Mouse (Mus musculus): ENCODE measurements at regions not wholly inside any gene's neighbourhood (a gene's known extent, or its start where the extent isn't known, plus 50 kb on each side); places are given as distances from the start of the nearest gene placed in this dataset.

DNA sequence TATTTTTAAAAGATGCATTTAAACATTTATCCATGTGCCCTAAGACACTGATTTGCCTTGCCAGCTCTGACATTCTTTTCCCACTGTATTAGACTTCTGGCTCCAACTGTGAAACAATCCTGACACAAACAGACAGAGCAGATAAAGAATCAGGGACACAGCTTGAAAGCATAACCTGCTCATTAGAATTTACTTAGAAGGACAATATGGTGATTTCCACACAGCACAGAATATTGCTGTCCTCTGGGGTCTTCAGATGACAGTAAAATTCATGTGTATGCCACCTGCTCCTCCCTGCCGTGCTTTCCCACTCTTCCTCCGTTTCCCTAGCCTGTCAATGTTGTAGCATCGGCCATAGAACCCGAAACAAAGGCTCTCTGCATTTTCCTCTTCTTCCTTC, 151.3 kb upstream of the Cttnbp2 start:
- Histone ChIP-seq H3K27me3 (ENCODE audit: control insufficient read depth, insufficient read depth, low read depth, low read length) (peaks cover 2% of the 10 kb centered on the region; the same call in 1 of the 2 replicates), H3K4me2 (ENCODE audit: low read depth, low read length) (no peak overlapping the region), H3K36me3 (ENCODE audit: control insufficient read depth, insufficient read depth, low read length) (no peaks in the 10 kb centered on the region), H3K4me1 (replicated peaks; ENCODE audit: control insufficient read depth, insufficient read depth, low read length) (peaks cover 2% of the 10 kb centered on the region; the same call in 1 of the 2 replicates), H3K4me3 (ENCODE audit: low read length) (no peak overlapping the region), H3K9ac (ENCODE audit: low read length) (no peak overlapping the region), H3K27ac (ENCODE audit: low read length) (no peak overlapping the region), H3K9me3 (ENCODE audit: control insufficient read depth, low read length) (no peaks in the 10 kb centered on the region)
- 45% methylated on average over 4 of the region's 4 CpGs for WGBS
- no peak for ATAC-seq (ENCODE audit: low read depth)

DNA sequence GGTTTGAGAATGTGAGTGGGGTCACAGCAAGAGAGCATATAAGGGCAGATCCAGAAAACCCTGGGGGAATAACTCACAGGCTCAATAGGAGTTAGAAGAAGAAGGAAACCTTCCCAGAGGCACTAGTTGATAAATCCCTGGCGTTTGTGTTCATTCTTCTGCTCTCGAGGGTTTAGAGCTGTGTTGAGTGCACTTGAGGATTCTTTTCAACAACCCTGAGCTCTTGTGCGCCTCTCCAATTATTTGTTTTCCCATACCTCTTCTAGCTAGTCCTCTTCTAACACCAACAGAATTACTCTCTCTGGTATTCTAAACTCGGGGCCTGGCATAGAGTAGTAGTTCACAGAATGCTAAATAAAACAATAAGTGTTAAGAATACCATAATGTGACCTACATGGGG, 151.9 kb upstream of the Cttnbp2 start:
- WGBS, result 31% methylated on average over 4 of the region's 4 CpGs
- Histone ChIP-seq H3K27ac (ENCODE audit: low read length) (no peak overlapping the region), H3K27me3 (ENCODE audit: control insufficient read depth, insufficient read depth, low read depth, low read length) (peaks cover 2% of the 10 kb centered on the region; the same call in 1 of the 2 replicates), H3K4me2 (ENCODE audit: low read depth, low read length) (no peak overlapping the region), H3K9ac (ENCODE audit: low read length) (no peak overlapping the region), H3K36me3 (ENCODE audit: control insufficient read depth, insufficient read depth, low read length) (no peaks in the 10 kb centered on the region), H3K4me3 (ENCODE audit: low read length) (no peak overlapping the region), H3K4me1 (replicated peaks; ENCODE audit: control insufficient read depth, insufficient read depth, low read length) (peaks cover 2% of the 10 kb centered on the region; the same call in 1 of the 2 replicates), H3K9me3 (ENCODE audit: control insufficient read depth, low read length) (no peaks in the 10 kb centered on the region)
- ATAC-seq (ENCODE audit: low read depth), result peak; percentile 93

DNA sequence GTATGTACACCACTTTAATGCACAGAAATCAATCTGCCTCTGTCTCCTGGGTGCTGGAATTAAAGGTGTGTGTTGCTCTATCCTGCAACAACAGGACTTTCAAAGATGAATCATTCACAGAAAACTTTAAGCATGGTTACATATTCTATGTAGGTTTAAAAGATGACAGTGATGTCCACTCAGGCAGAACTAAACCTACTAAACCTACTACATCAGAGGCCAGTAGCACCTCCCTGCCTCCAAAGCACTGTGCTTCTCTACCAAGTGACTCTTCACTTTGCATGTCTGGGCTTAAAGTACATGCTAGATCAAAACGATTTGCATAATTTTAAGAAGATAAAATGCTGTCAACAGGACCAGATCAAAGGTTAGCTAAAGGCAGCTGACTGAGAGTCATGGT, 156.0 kb upstream of the Cttnbp2 start:
- WGBS, result 79% methylated on average over 1 of the region's 1 CpGs

DNA sequence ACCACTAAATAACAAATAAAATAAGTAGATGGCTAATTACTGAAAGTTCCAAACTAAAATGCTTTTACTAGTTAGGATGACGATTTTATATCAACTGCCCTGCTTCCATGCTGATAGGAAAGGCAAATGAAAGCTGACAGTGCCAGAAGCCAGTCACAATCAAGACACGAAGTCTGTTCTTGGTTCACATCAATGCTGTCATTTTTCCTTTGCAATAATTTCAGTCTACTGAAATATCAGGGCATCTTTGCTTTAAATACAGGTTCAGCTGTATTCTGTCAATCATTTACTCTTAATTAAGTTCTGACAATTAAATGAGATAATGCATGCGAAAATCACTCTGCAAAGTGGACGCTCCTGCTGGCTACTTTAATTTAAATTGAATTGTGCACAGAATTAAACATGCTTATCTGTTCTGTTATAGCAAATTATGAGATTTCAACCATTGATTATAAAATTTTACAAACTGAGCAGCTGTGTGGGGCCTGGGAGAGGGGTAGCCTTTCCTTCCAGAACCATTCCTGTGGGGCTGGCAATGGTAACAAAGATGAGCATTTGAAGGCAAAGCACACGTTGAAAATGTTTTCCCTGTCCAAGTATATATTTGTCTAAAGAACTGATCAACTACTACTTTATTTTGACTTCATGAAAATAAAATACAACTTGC, 160.1 kb upstream of the Cttnbp2 start:
- WGBS, result 70% methylated on average over 5 of the region's 5 CpGs
- Histone ChIP-seq H3K36me3 (ENCODE audit: control insufficient read depth, insufficient read depth, low read length) (no peaks in the 10 kb centered on the region), H3K9ac (ENCODE audit: low read length) (no peak overlapping the region), H3K9me3 (ENCODE audit: control insufficient read depth, low read length) (no peaks in the 10 kb centered on the region), H3K27ac (ENCODE audit: low read length) (no peak overlapping the region), H3K27me3 (ENCODE audit: control insufficient read depth, insufficient read depth, low read depth, low read length) (no peaks in the 10 kb centered on the region), H3K4me1 (replicated peaks; ENCODE audit: control insufficient read depth, insufficient read depth, low read length) (no peaks in the 10 kb centered on the region), H3K4me3 (ENCODE audit: low read length) (no peak overlapping the region), H3K4me2 (ENCODE audit: low read depth, low read length) (no peak overlapping the region)
- no peak for ATAC-seq (ENCODE audit: low read depth)

More for the DNA sequence above, 156.0 kb upstream of the Cttnbp2 start:
- Histone ChIP-seq H3K9ac (ENCODE audit: low read length) (no peak overlapping the region), H3K4me1 (replicated peaks; ENCODE audit: control insufficient read depth, insufficient read depth, low read length) (peaks cover 2% of the 10 kb centered on the region; the same call in 1 of the 2 replicates), H3K4me2 (ENCODE audit: low read depth, low read length) (no peak overlapping the region), H3K27ac (ENCODE audit: low read length) (no peak overlapping the region), H3K9me3 (ENCODE audit: control insufficient read depth, low read length) (no peaks in the 10 kb centered on the region), H3K27me3 (ENCODE audit: control insufficient read depth, insufficient read depth, low read depth, low read length) (no peaks in the 10 kb centered on the region), H3K36me3 (ENCODE audit: control insufficient read depth, insufficient read depth, low read length) (no peaks in the 10 kb centered on the region), H3K4me3 (ENCODE audit: low read length) (no peak overlapping the region)
- no peak for ATAC-seq (ENCODE audit: low read depth)

DNA sequence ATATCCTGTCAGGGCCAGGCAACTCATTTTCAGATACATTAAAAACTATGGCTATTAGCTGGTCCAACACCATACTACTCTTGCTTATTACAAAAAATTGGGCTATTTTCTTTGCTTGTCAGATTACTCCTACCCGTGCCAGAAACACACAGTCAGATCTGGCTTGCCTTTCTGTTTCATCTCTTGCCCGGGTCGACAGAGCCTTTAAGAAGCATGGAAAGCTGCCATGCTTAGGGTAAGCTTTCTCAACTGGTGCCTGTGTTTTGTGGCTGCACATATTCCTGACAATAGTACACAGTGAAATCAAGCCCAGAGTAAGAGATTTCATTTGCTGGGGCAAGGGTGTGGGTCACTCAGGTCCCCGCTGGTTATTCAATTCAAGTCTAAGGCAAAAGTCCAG, 162.5 kb upstream of the Cttnbp2 start:
- ATAC-seq (ENCODE audit: low read depth), result no peak
- H3K9ac ChIP-seq (ENCODE audit: low read length), result no peak overlapping the region
- H3K27me3 ChIP-seq (ENCODE audit: control insufficient read depth, insufficient read depth, low read depth, low read length), result no peaks in the 10 kb centered on the region
- peaks cover under 1% of the 10 kb centered on the region; the same call in 1 of the 2 replicates for H3K4me1 ChIP-seq (replicated peaks; ENCODE audit: control insufficient read depth, insufficient read depth, low read length)
- no peak overlapping the region for H3K4me3 ChIP-seq (ENCODE audit: low read length)
- no peak overlapping the region for H3K4me2 ChIP-seq (ENCODE audit: low read depth, low read length)
- no peaks in the 10 kb centered on the region for H3K9me3 ChIP-seq (ENCODE audit: control insufficient read depth, low read length)
- no peak overlapping the region for H3K27ac ChIP-seq (ENCODE audit: low read length)
- H3K36me3 ChIP-seq (ENCODE audit: control insufficient read depth, insufficient read depth, low read length), result no peaks in the 10 kb centered on the region
- 80% methylated on average over 4 of the region's 4 CpGs for WGBS

DNA sequence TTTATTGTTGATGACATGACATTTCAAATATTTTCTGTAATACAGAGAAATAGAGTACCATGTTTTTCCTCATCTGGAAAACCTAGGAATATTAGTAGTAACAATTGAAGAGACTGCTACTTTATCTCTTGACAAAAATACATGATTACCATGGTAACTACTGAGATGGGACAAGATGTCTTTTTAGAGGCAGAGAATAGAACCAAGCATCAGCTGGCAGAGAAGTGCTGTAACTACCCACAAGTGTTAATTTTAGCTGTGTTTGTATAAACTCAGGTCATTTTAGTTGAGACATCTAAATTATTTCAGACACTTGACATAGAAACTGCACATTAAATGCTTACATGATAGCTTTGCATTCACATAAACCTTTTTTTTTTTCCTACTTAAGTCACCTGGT, 166.1 kb upstream of the Cttnbp2 start:
- Histone ChIP-seq H3K9ac (ENCODE audit: low read length) (no peak overlapping the region), H3K27me3 (ENCODE audit: control insufficient read depth, insufficient read depth, low read depth, low read length) (no peaks in the 10 kb centered on the region), H3K4me2 (ENCODE audit: low read depth, low read length) (no peak overlapping the region), H3K27ac (ENCODE audit: low read length) (no peak overlapping the region), H3K4me3 (ENCODE audit: low read length) (no peak overlapping the region), H3K36me3 (ENCODE audit: control insufficient read depth, insufficient read depth, low read length) (no peaks in the 10 kb centered on the region), H3K9me3 (ENCODE audit: control insufficient read depth, low read length) (no peaks in the 10 kb centered on the region), H3K4me1 (replicated peaks; ENCODE audit: control insufficient read depth, insufficient read depth, low read length) (peaks cover 4% of the 10 kb centered on the region; the same call in 1 of the 2 replicates)
- no peak for ATAC-seq (ENCODE audit: low read depth)

DNA sequence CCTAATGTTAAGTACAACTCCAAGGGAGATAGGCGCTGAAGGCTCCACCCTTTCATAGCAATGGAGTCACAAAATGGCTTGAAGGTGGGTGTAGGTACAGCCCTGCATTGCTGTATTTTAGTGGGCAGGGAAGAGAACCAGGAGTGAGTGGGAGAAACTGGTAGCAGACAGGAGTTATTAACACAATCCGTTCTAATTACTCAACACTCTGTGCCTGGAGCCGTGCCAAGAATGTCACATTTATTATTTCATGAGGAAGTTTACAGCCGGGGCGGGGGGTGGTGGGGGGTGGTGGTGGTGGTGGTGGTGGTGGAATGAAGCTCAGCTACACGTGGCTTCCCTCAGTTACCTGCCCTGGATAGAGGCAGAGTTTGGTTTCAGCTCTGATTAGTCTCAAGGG, 166.3 kb upstream of the Lsm8 start:
- H3K9ac ChIP-seq (ENCODE audit: low read length), result no peak overlapping the region
- no peaks in the 10 kb centered on the region for H3K9me3 ChIP-seq (ENCODE audit: control insufficient read depth, low read length)
- no peak overlapping the region for H3K27ac ChIP-seq (ENCODE audit: low read length)
- ATAC-seq (ENCODE audit: low read depth), result no peak
- 31% methylated on average over 6 of the region's 6 CpGs for WGBS
- no peak overlapping the region for H3K4me3 ChIP-seq (ENCODE audit: low read length)
- H3K4me1 ChIP-seq (replicated peaks; ENCODE audit: control insufficient read depth, insufficient read depth, low read length), result peaks cover 4% of the 10 kb centered on the region; the same call in 1 of the 2 replicates
- no peaks in the 10 kb centered on the region for H3K27me3 ChIP-seq (ENCODE audit: control insufficient read depth, insufficient read depth, low read depth, low read length)
- no peak overlapping the region for H3K4me2 ChIP-seq (ENCODE audit: low read depth, low read length)
- H3K36me3 ChIP-seq (ENCODE audit: control insufficient read depth, insufficient read depth, low read length), result no peaks in the 10 kb centered on the region

DNA sequence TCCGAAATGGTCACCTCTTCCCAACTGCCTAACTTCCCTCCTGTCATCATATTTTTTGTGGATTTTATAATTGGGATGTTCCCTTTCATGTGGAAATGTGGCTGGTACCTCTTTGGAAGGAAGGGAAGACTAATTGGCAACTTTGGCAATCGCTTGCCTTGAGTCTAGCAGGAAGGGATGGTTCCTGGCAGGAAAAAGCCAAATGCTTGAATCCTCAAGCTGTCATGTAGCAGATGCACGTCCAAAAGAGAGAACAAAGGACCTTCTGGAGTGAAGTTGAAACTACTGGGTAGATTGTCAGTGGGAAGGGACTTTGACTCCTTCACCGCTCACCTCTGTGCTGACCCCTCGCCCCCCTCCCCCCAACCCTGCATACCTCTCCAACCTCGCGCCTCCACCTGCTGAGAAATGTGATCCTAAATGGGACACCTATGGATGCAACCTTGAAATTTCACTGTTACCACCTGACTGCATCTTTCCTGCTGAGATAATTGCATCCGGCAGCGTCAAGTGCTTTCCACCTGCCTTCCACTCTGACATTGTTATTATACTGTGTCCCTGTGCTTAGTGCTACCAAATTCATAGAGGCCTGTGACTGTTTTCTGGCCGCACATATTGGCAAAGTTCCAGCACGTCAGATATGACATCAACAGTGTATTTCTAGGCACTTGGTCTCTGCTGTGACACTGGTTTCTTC, 159.6 kb upstream of the Lsm8 start:
- Histone ChIP-seq H3K27me3 (ENCODE audit: control insufficient read depth, insufficient read depth, low read depth, low read length) (no peaks in the 10 kb centered on the region), H3K4me3 (ENCODE audit: low read length) (no peak overlapping the region), H3K36me3 (ENCODE audit: control insufficient read depth, insufficient read depth, low read length) (no peaks in the 10 kb centered on the region), H3K9ac (ENCODE audit: low read length) (no peak overlapping the region), H3K4me2 (ENCODE audit: low read depth, low read length) (no peak overlapping the region), H3K4me1 (replicated peaks; ENCODE audit: control insufficient read depth, insufficient read depth, low read length) (no peaks in the 10 kb centered on the region), H3K27ac (ENCODE audit: low read length) (no peak overlapping the region), H3K9me3 (ENCODE audit: control insufficient read depth, low read length) (no peaks in the 10 kb centered on the region)
- no peak for ATAC-seq (ENCODE audit: low read depth)
- WGBS, result 46% methylated on average over 11 of the region's 11 CpGs

DNA sequence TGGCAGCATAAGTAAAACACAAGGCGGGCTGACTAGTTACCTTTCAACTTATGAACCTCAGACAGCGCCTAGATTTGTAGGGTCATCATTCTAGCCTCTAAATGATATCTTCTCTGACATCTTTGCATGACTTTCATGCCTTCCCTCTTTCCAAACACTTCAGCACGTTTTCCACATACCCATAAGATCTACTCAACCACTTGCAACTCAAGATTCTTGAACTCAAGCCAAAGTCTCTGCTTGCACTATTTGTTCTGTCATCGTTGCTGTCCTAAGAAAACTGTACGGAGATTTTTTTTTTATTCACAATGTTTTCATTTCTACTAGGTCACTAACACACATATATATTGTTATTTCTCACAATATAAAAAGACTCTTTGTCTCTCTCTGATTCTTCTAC, 150.8 kb upstream of the Lsm8 start:
- peak overlapping the region; percentile 27 for H3K4me2 ChIP-seq (ENCODE audit: low read depth, low read length)
- ATAC-seq (ENCODE audit: low read depth), result peak; percentile 43; the same call in 1 of the 2 replicates
- H3K9ac ChIP-seq (ENCODE audit: low read length), result no peak overlapping the region
- H3K27me3 ChIP-seq (ENCODE audit: control insufficient read depth, insufficient read depth, low read depth, low read length), result no peaks in the 10 kb centered on the region
- H3K4me3 ChIP-seq (ENCODE audit: low read length), result no peak overlapping the region
- WGBS, result 17% methylated on average over 5 of the region's 5 CpGs
- peaks cover 11% of the 10 kb centered on the region for H3K4me1 ChIP-seq (replicated peaks; ENCODE audit: control insufficient read depth, insufficient read depth, low read length)
- no peaks in the 10 kb centered on the region for H3K9me3 ChIP-seq (ENCODE audit: control insufficient read depth, low read length)
- H3K27ac ChIP-seq (ENCODE audit: low read length), result 0 out of 2 replicates have a peak overlapping the region, but pooled peaks have one; percentile 30
- H3K36me3 ChIP-seq (ENCODE audit: control insufficient read depth, insufficient read depth, low read length), result no peaks in the 10 kb centered on the region

Measured in lung, embryonic 16.5 days (tissue).